ENCODE assay signal across 25 mouse cellular contexts in the genomic region with DNA sequence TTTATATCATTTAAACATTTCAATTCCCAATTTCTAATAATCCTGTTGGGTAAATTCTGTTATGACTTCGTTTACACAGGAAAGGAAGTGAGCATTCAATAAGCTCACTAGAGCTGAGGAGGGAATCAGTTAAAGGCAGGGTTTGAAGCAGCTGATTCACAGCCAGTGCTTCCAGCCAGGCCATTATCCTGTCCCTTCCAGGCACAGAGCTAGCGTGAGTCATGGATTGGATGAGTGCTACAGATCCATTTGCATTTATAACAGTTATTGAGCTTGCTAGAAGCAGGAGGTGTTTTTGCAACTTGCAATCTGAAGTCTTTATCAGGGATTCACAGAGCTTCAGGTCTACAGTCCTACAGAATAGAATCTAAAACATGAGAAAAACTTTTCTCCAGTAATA. TPM values are rescaled to one million over a fixed set of nuclear protein-coding genes. Genes with fewer than 3 reads are reported as not detected.
DNase-seq lines count a peak whose midpoint lies in the region; ATAC-seq and TF ChIP-seq lines count a peak whose summit lies in the region.
"Had no signal": no experiment of that assay in that cellular context is flagged by ENCODE, and none has a peak within 500 bp of the region (broad histone marks: within the 10 kb centered on the region; RNA-seq: fewer than 3 reads in every experiment).

No protein-coding gene starts in this region.

- no peak for TF ChIP-seq POLR2A in cerebellum, adult 2 months (IDR thresholded peaks at IDR 0.05; ENCODE audit: borderline replicate concordance, insufficient read depth, low read length)
- no peak for TF ChIP-seq POLR2A in brain, embryonic 14.5 days (IDR thresholded peaks at IDR 0.05; ENCODE audit: borderline replicate concordance, extremely low read depth, insufficient read depth, insufficient read length, poor library complexity, severe bottlenecking)

- no peaks in the 10 kb centered on the region for H3K9me3 ChIP-seq in hindbrain, embryonic 13.5 days
- no peaks in the 10 kb centered on the region for H3K9me3 ChIP-seq in midbrain, embryonic 15.5 days
- H3K9me3 ChIP-seq: embryonic facial prominence, embryonic 10.5 days; heart, embryonic 15.5 days; neural tube, embryonic 13.5 days had no signal

- no peak overlapping the region for H3K4me2 ChIP-seq in hindbrain, embryonic 13.5 days
- no peak overlapping the region for H3K4me2 ChIP-seq in midbrain, embryonic 15.5 days
- H3K4me2 ChIP-seq: heart, embryonic 15.5 days; neural tube, embryonic 13.5 days had no signal

- peaks cover 57% of the 10 kb centered on the region for H3K36me3 ChIP-seq in hindbrain, embryonic 13.5 days
- peaks cover 20% of the 10 kb centered on the region for H3K36me3 ChIP-seq in midbrain, embryonic 15.5 days (replicated peaks)
- H3K36me3 ChIP-seq: heart, embryonic 15.5 days had no signal

- no peaks in the 10 kb centered on the region for H3K27me3 ChIP-seq in cerebellum, adult 2 months (ENCODE audit: control insufficient read depth, insufficient read depth, low read length)
- H3K27me3 ChIP-seq in hindbrain, embryonic 13.5 days = no peaks in the 10 kb centered on the region
- H3K27me3 ChIP-seq in midbrain, embryonic 15.5 days (replicated peaks) = no peaks in the 10 kb centered on the region
- H3K27me3 ChIP-seq: heart, embryonic 15.5 days; neural tube, embryonic 13.5 days had no signal

- peaks cover 17% of the 10 kb centered on the region for H3K4me1 ChIP-seq in cerebellum, adult 2 months (ENCODE audit: control insufficient read depth, insufficient read depth, low read length)
- H3K4me1 ChIP-seq in hindbrain, embryonic 13.5 days (replicated peaks) = peaks cover 27% of the 10 kb centered on the region
- H3K4me1 ChIP-seq in midbrain, embryonic 15.5 days = peaks cover 22% of the 10 kb centered on the region
- H3K4me1 ChIP-seq: embryonic facial prominence, embryonic 10.5 days; heart, embryonic 15.5 days had no signal

- H3K27ac ChIP-seq in cerebellum, adult 2 months (ENCODE audit: insufficient read depth, low read length) = no peak overlapping the region
- no peak overlapping the region for H3K27ac ChIP-seq in hindbrain, embryonic 13.5 days
- H3K27ac ChIP-seq in midbrain, embryonic 15.5 days = no peak overlapping the region
- H3K27ac ChIP-seq: embryonic facial prominence, embryonic 10.5 days; heart, adult 2 months; heart, embryonic 15.5 days; neural tube, embryonic 13.5 days had no signal

- no peak overlapping the region for H3K9ac ChIP-seq in hindbrain, embryonic 13.5 days
- no peak overlapping the region for H3K9ac ChIP-seq in midbrain, embryonic 15.5 days
- H3K9ac ChIP-seq: heart, embryonic 15.5 days; neural tube, embryonic 13.5 days had no signal

- no peak for ATAC-seq in hindbrain, embryonic 13.5 days (ENCODE audit: low FRiP score)
- no peak for ATAC-seq in midbrain, embryonic 15.5 days (replicated peaks)

- 11% methylated on average over 2 of the region's 2 CpGs for WGBS in cerebellum, adult 2 months
- WGBS in hindbrain, embryonic 13.5 days = 58% methylated on average over 2 of the region's 2 CpGs
- 51% methylated on average over 2 of the region's 2 CpGs for whole genome bisulfite sequencing in midbrain, embryonic 15.5 days

- TF ChIP-seq CTCF in cerebellum, adult 2 months (IDR thresholded peaks at IDR 0.05; ENCODE audit: borderline replicate concordance, insufficient read depth, low read depth, low read length) = no peak
- no peak for TF ChIP-seq CTCF in brain, embryonic 14.5 days (IDR thresholded peaks at IDR 0.05; ENCODE audit: borderline replicate concordance, extremely low read depth, insufficient read depth, insufficient read length)

- peak; percentile 21 to 60 for DNase-seq in cerebellum, adult 2 months
- no peak for DNase-seq in cerebellum, postnatal 4 days (ENCODE audit: low spot score in 2 of 2)
- DNase-seq in gastrocnemius, postnatal 14 days = peak; percentile 41
- no peak for DNase-seq in gastrocnemius, postnatal 10 days
- DNase-seq in MN1 (ENCODE audit: low spot score) = peak; percentile 30
- peak; percentile 61 for DNase-seq in brain, embryonic 14.5 days (ENCODE audit: low read depth)
- DNase-seq: adrenal gland, adult 8-10 months; cerebellum, postnatal 10 days; heart, adult 2 months; kidney, adult 8-10 months; kidney, postnatal 25 days; liver; lung, adult 18-20 months; lung, postnatal 36 days; right cerebral cortex, postnatal 4 days; thymus, postnatal 4 days had no signal

- intact Hi-C loops in gastrocnemius, postnatal 14 days (cut with DNase I; ENCODE audit: low total_unique reads) = no loop called here

- no peak overlapping the region for H3K4me3 ChIP-seq in cerebellum, adult 2 months (replicated peaks; ENCODE audit: insufficient read depth, low read depth, low read length)
- no peak overlapping the region for H3K4me3 ChIP-seq in hindbrain, embryonic 13.5 days
- H3K4me3 ChIP-seq in midbrain, embryonic 15.5 days = no peak overlapping the region
- H3K4me3 ChIP-seq: embryonic facial prominence, embryonic 10.5 days; erythroblast, embryonic 14.5 days; heart, adult 2 months; heart, embryonic 15.5 days; neural tube, embryonic 13.5 days had no signal

RNA-seq across cellular contexts. Expression of a gene that starts 33.5 kb away (rescaled TPM):
- not detected in 2 replicates for polyA plus RNA-seq in cerebellum, adult 2 months (2012; rRNA removed)
- total RNA-seq in gastrocnemius, postnatal 14 days (2021) = not detected
- under 1 TPM in 1 of 2 experiments, not detected in 1; 0.31 TPM for total RNA-seq in gastrocnemius, postnatal 10 days (2021)
- not detected in 2 replicates for polyA plus RNA-seq in brain, embryonic 14.5 days (2012; rRNA removed)
- polyA plus RNA-seq in hindbrain, embryonic 13.5 days (2015; fragmentation: Nextera tagmentation; extraction: Ambion mirVana) = 2.9 and 3.3 TPM in 2 replicates
- 2.0 and 2.5 TPM in 2 replicates for polyA plus RNA-seq in midbrain, embryonic 15.5 days (2015; fragmentation: Nextera tagmentation; extraction: Ambion mirVana)
- total RNA-seq: adrenal gland, adult 8-10 months; heart, adult 2 months; hematopoietic stem cell, adult 5-6 weeks; layer of hippocampus, postnatal 14 days; left cerebral cortex, postnatal 36 days had no signal
- polyA plus RNA-seq: erythroblast, embryonic 14.5 days; heart, adult 2 months had no signal

RNA-seq across cellular contexts. Expression of a gene that starts 51.8 kb away (rescaled TPM):
- 1.7 and 1.8 TPM in 2 replicates for polyA plus RNA-seq in cerebellum, adult 2 months (2012; rRNA removed)
- 1 to 10 TPM; 3.8 to 5.7 TPM for total RNA-seq in gastrocnemius, postnatal 14 days (2021)
- 1 to 10 TPM; 8.1 to 8.5 TPM for total RNA-seq in gastrocnemius, postnatal 10 days (2021)
- 1.7 and 2.5 TPM in 2 replicates for polyA plus RNA-seq in brain, embryonic 14.5 days (2012; rRNA removed)
- 2.6 and 2.8 TPM in 2 replicates for polyA plus RNA-seq in hindbrain, embryonic 13.5 days (2015; fragmentation: Nextera tagmentation; extraction: Ambion mirVana)
- 1.6 and 1.8 TPM in 2 replicates for polyA plus RNA-seq in midbrain, embryonic 15.5 days (2015; fragmentation: Nextera tagmentation; extraction: Ambion mirVana)

Comparison
In these comparisons a context has a peak if more than half of its experiments do, and no peak if none do; other contexts are left out.
1. DNase-seq: peak in cerebellum, adult 2 months (2 of 2), gastrocnemius, postnatal 14 days (single experiment), MN1 (single experiment) and brain, embryonic 14.5 days (single experiment); none in cerebellum, postnatal 4 days (0 of 2) and gastrocnemius, postnatal 10 days (single experiment).